Mouse (Mus musculus) splenic B cell, adult 2 months (primary cell): Measurements from ENCODE around the gene Rab3a.

Experiments
- DNase-seq: peaks from one replicate; pipeline ENCODE4 v3.0.0-alpha.2; 2011; ENCODE audit warnings: low read depth, low spot score
- H3K27me3 ChIP-seq: 2 replicates; pipeline ENCODE4 v1.6.1; 2012; ENCODE audit warnings: mild to moderate bottlenecking, low read length, moderate library complexity, mixed read lengths; ENCODE audit not compliant: control insufficient read depth, poor library complexity, insufficient read depth, severe bottlenecking
- H3K36me3 ChIP-seq: 2 replicates; pipeline ENCODE4 v1.6.1; 2012; ENCODE audit warnings: mild to moderate bottlenecking, low read length, moderate library complexity, mixed read lengths; ENCODE audit not compliant: control insufficient read depth, poor library complexity, insufficient read depth, severe bottlenecking

Rab3a gene

DNA sequence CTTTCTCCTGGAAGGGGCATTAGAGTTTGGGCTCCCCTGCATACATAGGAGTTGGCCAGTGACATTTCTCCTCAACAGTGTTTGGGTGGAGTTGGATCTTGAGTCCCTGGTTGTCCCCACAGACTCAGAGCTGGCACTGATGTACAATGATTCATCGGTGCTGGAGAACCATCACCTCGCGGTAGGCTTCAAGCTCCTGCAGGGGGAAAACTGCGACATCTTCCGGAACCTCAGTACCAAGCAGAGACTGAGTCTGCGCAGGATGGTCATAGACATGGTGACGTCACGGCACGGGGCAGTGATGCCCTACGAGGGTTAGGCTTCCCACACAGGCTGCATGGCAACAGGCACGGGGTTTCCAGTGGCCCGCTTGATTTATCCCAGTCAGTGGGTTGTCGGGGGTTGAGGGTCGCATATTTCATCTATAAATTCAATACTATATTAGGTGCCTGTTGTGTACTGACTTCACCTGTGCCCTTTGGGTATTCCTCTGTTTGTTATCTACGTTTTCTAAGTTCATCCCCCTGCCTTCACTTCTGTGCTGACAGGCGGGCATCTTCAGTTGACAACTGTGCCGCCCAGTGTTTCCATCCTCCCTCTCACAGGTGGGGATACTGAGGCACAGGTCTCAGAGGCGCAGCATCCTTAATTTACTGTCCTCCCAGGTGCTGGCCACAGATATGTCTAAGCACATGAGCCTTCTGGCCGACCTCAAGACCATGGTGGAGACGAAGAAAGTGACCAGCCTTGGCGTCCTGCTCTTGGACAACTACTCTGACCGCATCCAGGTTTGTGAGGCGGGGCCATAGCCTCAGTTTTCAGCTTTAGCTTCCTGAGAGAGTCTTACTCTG, 6.0 kb upstream of the Rab3a start:
- Histone ChIP-seq H3K36me3 (no peaks in the 10 kb centered on the region; the same call in 1 of the 2 replicates), H3K27me3 (no peaks in the 10 kb centered on the region)
- DNase-seq = no peak

DNA sequence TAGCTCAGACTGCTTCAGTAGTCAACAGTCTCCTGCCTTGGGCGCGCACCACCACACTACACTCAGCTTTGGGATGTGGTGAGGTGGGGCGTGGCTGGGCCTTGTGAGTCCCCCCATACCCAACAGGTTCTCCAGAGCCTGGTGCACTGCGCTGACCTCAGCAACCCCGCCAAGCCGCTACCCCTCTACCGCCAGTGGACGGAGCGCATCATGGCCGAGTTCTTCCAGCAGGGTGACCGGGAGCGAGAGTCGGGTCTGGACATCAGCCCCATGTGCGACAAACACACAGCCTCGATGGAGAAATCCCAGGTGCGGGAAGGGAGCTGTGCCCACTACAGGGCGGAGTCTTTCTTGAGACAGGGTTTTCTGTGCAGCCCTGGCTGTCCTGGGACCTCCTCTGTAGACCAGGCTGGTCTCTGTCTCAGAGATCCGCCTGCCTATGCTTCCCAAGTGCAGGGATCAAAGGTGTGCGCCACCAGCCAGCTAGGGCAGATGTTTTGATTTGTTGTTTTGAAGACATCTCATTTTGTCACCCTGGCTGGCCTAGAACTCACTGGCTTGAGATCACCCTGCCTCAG, 5.3 kb upstream of the Rab3a start:
- H3K36me3 ChIP-seq = no peaks in the 10 kb centered on the region
- DNase-seq = no peak
- no peaks in the 10 kb centered on the region for H3K27me3 ChIP-seq

DNA sequence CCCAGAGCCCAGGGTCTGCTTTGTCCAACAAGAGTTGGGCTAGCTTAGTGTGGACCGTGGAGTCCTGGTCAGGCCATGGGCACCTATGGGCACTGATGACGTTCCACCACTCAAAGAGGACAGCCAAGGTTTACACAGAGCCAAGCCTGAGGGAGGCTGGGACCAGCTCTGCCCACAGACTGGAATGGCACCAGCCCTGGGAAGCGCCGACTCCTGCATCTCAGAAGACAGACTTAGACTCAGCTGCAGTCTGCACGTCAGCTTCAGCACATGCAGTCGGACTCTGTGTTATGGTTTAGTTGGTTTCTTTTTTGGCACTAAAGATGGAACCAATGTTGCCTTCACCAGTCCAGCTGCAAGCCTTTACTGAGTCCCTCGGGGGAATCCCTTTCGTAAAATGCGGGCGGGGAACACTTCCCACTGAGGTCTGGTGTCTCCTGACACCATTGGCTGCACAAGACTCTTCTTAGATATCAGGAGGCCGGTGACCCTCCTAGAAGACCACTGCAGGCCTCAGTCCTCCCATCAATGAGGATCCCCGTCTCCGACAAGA, 4.3 kb upstream of the Rab3a start:
- H3K27me3 ChIP-seq = no peaks in the 10 kb centered on the region
- H3K36me3 ChIP-seq = no peaks in the 10 kb centered on the region
- DNase-seq = no peak

DNA sequence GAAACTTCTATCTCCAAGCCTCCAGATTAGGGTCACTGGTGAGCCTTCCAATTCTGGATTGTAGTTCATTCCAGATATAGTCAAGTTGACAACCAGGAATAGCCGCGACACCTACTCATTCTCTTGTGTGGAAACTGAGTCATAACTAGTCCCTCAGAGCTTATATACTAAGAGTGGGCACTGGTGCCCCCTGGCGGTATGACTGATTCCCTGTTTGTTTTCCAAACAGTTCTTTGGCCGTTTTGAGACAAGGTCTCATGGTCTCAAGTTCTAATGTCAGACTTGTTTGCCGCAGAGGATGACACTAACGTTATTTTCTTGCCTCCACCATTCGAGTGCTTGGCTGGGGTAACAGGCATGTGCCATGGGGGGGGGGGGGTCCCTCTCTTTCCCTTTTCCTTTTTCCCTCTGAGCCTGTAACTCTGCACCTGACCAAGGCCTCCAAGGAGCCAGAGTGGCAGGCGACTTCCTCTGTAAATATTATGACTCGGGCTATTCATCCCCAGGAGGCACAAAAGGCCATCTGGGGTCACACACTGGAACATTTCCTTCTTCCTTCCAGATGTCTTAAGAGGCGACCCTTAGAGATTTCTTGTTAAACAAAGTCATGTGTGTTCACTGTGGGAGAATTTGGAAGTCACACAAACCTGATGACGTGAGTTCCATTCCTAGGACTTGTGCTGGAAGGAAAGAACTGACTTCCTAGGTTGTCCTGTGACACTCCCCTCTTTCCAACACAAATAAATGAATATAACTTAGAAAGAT, 2.3 kb upstream of the Rab3a start:
- DNase-seq = peak; percentile 84
- H3K36me3 ChIP-seq = no peaks in the 10 kb centered on the region; the same call in 1 of the 2 replicates
- no peaks in the 10 kb centered on the region for H3K27me3 ChIP-seq

DNA sequence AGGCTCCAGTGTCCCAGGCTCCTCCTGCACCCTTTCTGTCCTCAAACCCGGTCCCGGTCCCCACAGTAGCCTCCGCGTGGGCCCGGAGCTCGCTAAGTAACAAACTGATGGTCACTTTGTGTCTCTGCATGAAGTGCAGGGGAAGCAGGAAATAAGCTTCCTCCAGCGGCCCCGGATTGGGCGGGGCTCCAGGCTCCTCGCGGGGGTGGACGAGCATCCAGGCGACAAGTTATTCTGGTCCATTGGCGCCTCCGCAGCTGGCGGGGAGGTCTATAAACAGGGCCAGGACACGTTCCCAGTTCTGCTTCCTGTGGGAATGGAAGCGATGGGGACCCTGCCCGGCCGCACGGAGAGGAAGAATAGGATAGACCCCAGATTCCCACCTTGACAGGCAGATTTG, 1.3 kb upstream of the Rab3a start:
- H3K36me3 ChIP-seq = no peaks in the 10 kb centered on the region; the same call in none of the 2 replicates
- DNase-seq = peak; percentile 69
- no peaks in the 10 kb centered on the region for H3K27me3 ChIP-seq

DNA sequence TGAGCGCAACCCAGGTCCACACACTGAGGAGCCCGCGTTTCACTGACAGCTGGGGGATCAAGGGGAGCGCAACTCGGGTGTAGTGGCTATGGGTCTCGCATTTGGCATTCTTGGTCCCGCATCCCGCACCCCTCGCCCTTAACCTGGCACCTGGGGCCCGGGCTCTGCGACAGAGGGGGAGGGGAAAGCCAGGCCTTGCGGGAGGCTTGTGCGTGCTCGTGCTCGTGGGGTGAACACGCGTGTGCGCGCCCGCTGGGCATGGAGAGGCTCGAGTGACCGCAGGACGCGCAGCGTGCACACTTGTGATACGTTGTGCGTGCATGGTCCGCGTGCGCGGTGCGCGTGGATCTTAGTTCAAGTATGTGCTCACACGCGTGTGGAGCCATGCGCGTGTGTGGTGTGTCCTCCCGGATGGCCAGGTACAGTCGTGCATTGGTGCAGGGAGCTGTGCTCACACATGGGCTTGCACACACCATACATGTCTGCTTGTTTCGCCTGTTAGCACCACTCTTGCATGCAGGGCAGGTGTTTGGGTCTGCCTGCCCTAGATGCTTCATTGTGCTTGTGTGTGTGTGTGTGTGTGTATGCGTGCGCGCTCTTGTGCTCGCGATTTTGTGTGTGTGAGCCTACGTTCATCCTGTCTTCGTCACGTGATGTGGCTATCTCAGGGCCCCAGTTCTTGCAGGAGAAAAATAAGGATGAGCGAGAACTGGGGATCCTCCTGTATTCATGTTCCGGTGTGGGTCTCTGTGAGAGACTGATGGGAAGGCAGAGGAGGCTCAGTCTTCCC, 587 bp downstream of the Rab3a start:
- DNase-seq = peak; percentile 53
- no peaks in the 10 kb centered on the region; the same call in none of the 2 replicates for H3K36me3 ChIP-seq
- no peaks in the 10 kb centered on the region for H3K27me3 ChIP-seq

DNA sequence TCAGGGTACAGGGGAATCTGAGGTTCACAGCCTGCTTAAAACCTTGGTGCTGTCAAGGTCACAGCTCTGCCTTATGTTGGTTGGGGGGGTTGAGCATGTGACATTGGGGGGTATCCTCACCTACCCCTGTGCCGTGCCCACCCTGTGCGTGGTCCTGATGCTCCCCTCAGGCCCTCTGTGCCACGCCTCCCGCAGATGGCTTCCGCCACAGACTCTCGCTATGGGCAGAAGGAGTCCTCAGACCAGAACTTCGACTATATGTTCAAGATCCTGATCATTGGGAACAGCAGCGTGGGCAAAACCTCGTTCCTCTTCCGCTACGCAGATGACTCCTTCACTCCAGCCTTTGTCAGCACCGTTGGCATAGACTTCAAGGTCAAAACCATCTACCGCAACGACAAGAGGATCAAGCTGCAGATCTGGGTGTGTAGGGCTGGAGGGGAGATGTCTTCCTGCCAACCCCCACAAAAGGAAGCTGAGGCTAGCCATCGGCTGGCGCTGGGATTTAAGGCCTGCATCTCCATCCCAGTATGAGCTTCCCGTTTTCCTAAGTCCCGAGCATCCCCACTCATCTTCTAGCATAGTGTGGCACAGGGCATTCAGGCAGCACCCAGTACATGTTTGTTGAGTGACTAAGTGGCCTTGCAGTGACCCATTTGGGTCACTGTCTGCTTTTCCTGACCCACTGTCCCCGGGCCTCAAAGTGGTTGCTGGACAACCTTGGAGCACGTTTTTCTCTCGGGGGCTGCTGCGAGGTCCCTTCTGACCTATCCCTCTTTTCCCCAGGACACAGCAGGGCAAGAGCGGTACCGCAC, 1.4 kb downstream of the Rab3a start:
- DNase-seq = no peak
- Histone ChIP-seq H3K36me3 (no peaks in the 10 kb centered on the region; the same call in none of the 2 replicates), H3K27me3 (no peaks in the 10 kb centered on the region)

DNA sequence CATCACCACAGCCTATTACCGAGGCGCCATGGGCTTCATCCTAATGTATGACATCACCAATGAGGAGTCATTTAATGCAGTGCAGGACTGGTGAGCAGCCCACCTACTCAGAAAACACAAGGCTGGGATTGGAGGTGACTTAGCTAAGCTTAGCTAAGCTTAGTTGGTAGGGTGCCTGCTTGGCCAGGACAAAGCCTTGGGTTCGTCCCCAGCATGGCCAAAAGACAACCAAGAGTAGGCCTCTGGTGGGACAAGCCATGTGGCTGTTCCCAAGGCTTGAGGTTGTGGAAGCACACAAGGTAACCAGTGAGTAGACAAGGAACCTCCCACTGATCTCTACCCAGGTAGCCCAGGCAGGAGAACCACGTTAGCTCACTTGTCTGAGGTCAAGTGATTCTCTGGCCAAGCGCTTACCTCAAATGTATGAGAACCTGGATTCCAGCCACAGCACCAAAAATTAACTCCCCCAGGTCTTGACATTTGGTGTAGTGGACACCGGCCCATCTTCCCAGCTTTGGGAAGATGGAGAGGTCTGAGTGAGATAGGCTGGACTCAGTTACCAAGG, 2.1 kb downstream of the Rab3a start:
- H3K36me3 ChIP-seq = no peaks in the 10 kb centered on the region; the same call in none of the 2 replicates

DNA sequence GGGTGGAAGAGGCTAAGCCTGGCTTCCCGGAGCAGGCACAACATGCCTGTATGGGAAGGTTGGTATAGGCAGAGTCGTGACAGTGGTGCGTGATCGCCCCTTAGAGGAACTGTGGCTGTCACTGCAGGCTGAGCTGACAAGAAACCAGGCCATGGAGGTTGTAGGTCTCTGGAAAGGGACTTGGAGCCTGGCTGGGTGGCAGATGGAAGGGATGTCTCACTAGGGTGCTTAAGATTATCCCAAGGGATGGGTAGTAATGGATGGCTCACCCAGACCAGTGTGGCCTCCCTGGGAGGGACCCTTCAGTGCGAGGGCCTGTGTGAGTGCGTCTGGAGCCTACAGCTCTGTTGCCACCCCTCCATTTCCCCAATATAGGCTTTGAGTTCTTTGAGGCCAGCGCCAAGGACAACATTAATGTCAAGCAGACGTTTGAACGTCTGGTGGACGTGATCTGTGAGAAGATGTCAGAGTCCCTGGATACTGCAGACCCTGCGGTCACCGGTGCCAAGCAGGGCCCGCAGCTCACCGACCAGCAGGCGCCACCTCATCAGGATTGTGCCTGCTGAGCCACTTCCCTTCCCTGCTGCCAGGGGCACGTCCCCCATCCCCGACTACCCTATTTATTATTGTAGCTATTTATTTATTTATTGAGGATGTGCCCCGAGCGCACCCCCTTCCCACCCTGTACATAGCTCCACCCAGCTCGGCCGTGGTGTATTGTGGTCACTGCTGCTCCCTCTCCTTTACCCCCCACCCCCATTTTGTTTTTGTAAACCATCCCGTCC, 3.2 kb downstream of the Rab3a start:
- Histone ChIP-seq H3K36me3 (peaks cover 1% of the 10 kb centered on the region), H3K27me3 (no peaks in the 10 kb centered on the region)
- peak; percentile 64 for DNase-seq

More for the DNA sequence above, 2.1 kb downstream of the Rab3a start:
- DNase-seq = no peak
- H3K27me3 ChIP-seq = no peaks in the 10 kb centered on the region

DNA sequence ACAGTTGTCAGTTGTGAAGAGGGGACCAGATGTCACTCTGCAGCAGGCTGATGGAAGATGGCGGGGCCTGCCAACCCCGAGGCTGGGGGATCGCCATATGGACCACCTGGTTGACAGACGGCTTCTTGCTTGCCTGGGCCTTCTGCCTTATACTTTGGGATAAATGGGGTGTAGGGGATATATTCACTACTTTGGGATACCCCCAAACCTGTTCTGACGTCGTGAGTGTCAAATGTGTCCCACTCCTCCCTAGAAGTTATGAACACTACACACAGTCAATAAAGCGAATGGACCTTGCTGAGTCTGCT, 3.8 kb downstream of the Rab3a start:
- H3K27me3 ChIP-seq = no peaks in the 10 kb centered on the region
- DNase-seq = no peak
- peaks cover 5% of the 10 kb centered on the region for H3K36me3 ChIP-seq

DNA sequence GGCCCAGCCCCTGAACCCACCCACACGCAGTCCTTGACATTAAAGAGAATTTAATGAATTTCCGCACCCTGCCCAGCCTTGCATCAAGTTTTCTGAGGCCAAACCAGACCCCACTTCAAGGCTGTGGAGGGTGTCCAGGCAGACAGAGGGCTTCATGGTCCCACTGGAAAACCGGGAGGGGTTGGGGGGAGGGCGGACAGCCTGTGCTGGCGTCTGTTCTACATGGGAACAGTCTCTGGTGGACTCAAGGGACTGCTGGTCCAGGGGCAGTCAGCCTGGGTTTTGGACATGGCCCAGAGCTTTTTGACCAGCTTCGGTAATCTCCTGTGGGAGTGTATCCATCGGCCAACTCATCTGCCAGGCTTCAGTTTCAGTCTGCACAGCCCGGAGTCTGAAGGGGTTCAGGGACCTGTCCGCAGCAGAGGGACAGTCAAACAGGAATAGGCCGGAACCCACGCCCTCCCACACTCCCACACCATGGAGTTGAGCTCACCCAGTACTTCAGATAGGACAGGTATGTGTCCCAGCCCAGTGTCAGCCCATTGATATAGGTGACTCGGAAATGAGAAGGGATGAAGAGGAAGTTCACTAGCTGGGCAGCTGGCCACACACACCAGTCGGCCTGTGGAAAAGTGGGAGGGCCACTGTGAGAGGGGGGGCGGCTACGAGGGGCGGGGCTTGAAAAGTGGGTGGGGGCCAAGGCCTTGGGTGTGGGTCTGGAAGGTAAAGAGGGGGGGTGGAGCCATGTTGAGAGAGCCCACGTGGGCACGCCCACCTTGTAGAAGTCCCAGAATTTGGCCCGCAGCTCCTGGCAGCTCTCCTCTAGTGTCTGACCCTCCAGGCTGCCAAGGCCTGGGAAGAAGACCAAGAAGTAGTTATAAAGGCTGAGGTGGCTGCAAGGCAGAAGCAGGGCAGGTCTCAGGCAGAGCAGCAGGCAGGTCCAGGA, 4.4 kb downstream of the Rab3a start:
- Histone ChIP-seq H3K27me3 (no peaks in the 10 kb centered on the region), H3K36me3 (peaks cover 9% of the 10 kb centered on the region)
- DNase-seq = no peak

DNA sequence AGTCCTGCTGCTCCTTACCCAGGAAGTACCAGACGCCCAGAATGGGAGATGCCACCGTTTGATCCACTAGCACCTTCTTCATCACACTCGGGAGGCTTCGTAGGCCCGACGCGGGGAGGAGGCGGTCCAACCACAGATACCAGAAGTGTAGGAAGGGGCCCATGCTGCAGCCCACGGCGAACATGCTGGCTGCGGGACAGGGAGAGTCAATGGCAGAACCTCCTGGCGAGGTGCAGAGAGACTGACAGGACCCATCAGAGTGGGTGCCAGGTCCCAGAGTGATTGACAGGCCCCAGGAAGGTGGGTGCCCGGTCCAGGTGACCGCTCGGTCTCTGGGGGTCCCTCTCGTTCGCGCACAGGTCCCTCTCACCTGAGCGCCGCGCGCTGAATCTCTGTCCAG, 5.9 kb downstream of the Rab3a start:
- Histone ChIP-seq H3K36me3 (peaks cover 14% of the 10 kb centered on the region), H3K27me3 (no peaks in the 10 kb centered on the region)
- DNase-seq = no peak
